Comparison of ENCODE assay signal across 8 mouse cellular contexts in genomic region chr1:85896781-85897700, GRCm38 (mm10). TPM values are rescaled to one million over a fixed set of nuclear protein-coding genes. Genes with fewer than 3 reads are reported as not detected.
A peak's percentile ranks its signal among the peaks of the same experiment; 100 is the strongest.
DNase-seq lines count a peak whose midpoint lies in the region; ATAC-seq and TF ChIP-seq lines count a peak whose summit lies in the region.

No protein-coding gene starts in this region.

- H3K4me1 ChIP-seq in testis, adult 2 months (ENCODE audit: control insufficient read depth, insufficient read depth, low read length) = peaks cover 40% of the 10 kb centered on the region
- H3K4me1 ChIP-seq in cortical plate, adult 2 months (ENCODE audit: control insufficient read depth, insufficient read depth, low read length) = peaks cover 28% of the 10 kb centered on the region
- peaks cover 70% of the 10 kb centered on the region for H3K4me1 ChIP-seq in hindbrain, embryonic 12.5 days

- H3K27me3 ChIP-seq in testis, adult 2 months (ENCODE audit: control insufficient read depth, insufficient read depth, low read length) = no peaks in the 10 kb centered on the region
- H3K27me3 ChIP-seq in hindbrain, embryonic 12.5 days = no peaks in the 10 kb centered on the region

- peak overlapping the region; percentile 41; the same call in 1 of the 2 replicates for H3K27ac ChIP-seq in testis, adult 2 months (ENCODE audit: control insufficient read depth, insufficient read depth, low read depth, low read length)
- peak overlapping the region; percentile 4 for H3K27ac ChIP-seq in cortical plate, adult 2 months (ENCODE audit: insufficient read depth, low read length)
- H3K27ac ChIP-seq in hindbrain, embryonic 12.5 days = 0 out of 2 replicates have a peak overlapping the region, but pooled peaks have one; percentile 17

- no peak for ATAC-seq in hindbrain, embryonic 12.5 days (ENCODE audit: low FRiP score)

- no peak for TF ChIP-seq CTCF in testis, adult 2 months (IDR thresholded peaks at IDR 0.05; ENCODE audit: control insufficient read depth, insufficient read depth, insufficient replicate concordance, low read depth, low read length)
- TF ChIP-seq CTCF in cortical plate, adult 2 months (IDR thresholded peaks at IDR 0.05; ENCODE audit: extremely low read depth, insufficient read depth, low read length) = no peak

- peak overlapping the region; percentile 13; the same call in 1 of the 2 replicates for H3K9ac ChIP-seq in hindbrain, embryonic 12.5 days

- peak overlapping the region; percentile 80 for H3K4me2 ChIP-seq in hindbrain, embryonic 12.5 days (replicated peaks)

- no peak for TF ChIP-seq POLR2A in testis, adult 2 months (IDR thresholded peaks at IDR 0.05; ENCODE audit: control insufficient read depth, low read depth, low read length)
- TF ChIP-seq POLR2A in cortical plate, adult 2 months (IDR thresholded peaks at IDR 0.05; ENCODE audit: extremely low read depth, insufficient read depth, low read length) = no peak

- DNase-seq in testis, postnatal 10 days (ENCODE audit: low spot score) = no peak
- peak; percentile 43 for DNase-seq in lung, postnatal 25 days (ENCODE audit: low spot score)
- DNase-seq in retina, postnatal 1 day = no peak
- DNase-seq in layer of hippocampus, adult 8-10 months (ENCODE audit: low spot score in 2 of 2) = no peak
- no peak for DNase-seq in kidney, adult 11 months

- WGBS in hindbrain, embryonic 12.5 days = 64% methylated on average over 12 of the region's 12 CpGs

- H3K4me3 ChIP-seq in testis, adult 2 months (ENCODE audit: control insufficient read depth, low read depth, low read length) = no peak overlapping the region
- peak overlapping the region; percentile 82 for H3K4me3 ChIP-seq in cortical plate, adult 2 months (ENCODE audit: insufficient read depth, low read length)
- no peak overlapping the region for H3K4me3 ChIP-seq in hindbrain, embryonic 12.5 days

- H3K9me3 ChIP-seq in hindbrain, embryonic 12.5 days (replicated peaks) = no peaks in the 10 kb centered on the region

- H3K36me3 ChIP-seq in testis, adult 2 months (ENCODE audit: control insufficient read depth, insufficient read depth, low read length) = no peaks in the 10 kb centered on the region
- no peaks in the 10 kb centered on the region for H3K36me3 ChIP-seq in hindbrain, embryonic 12.5 days

RNA-seq across cellular contexts. Expression of gene Itm2c, which starts 3.0 kb away (rescaled TPM):
- polyA plus RNA-seq in testis, adult 2 months (2012; rRNA removed) = 69.6 and 72.5 TPM in 2 replicates
- 835 and 861 TPM in 2 replicates for polyA plus RNA-seq in cortical plate, adult 2 months (2012; rRNA removed)
- polyA plus RNA-seq in hindbrain, embryonic 12.5 days (2016; fragmentation: Nextera tagmentation; extraction: Ambion mirVana) = 169 and 173 TPM in 2 replicates
- total RNA-seq in layer of hippocampus, adult 8-10 months (2022) = 100 to 1,000 TPM; 782 to 804 (median 787) TPM

RNA-seq across cellular contexts. Expression of gene 4933407L21Rik, which starts 31.2 kb away (rescaled TPM):
- polyA plus RNA-seq in testis, adult 2 months (2012; rRNA removed) = 1.6 TPM in 2 replicates
- polyA plus RNA-seq in cortical plate, adult 2 months (2012; rRNA removed) = 6.6 and 7.8 TPM in 2 replicates
- polyA plus RNA-seq in hindbrain, embryonic 12.5 days (2016; fragmentation: Nextera tagmentation; extraction: Ambion mirVana) = 1.3 and 1.6 TPM in 2 replicates
- total RNA-seq in layer of hippocampus, adult 8-10 months (2022) = 1 to 10 TPM; 4.3 to 5.3 (median 4.5) TPM
